Mouse (Mus musculus): ENCODE results near the gene Chst5. TPM values are rescaled to one million over a fixed set of nuclear protein-coding genes. Genes with fewer than 3 reads are reported as not detected.

Gene Chst5
- total and polyA plus RNA-seq, 3 experiments, result 0.05 TPM; not detected in 2

DNA sequence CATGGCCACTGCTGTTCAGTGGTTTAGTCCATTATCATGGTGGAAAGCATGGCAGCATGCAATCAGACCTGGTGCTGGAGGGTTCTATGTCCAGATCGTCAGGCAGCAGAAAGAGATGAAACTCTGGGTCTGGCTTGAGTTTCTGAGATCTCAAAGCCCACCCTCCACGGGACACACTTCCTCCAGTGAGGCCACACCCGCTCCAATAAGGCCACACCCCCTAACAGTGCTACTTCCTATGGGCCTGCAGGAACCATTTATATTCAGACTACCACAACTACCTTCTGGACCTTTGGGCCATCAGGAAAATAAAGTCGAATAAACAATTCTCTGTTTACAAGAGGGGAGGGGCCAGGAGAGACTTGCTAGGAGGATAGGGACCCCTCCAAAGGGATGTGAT lies 10.7 kb upstream of the Chst5 start:
- no peaks in the 10 kb centered on the region for H3K9me3 ChIP-seq (replicated peaks)
- no peak for ATAC-seq (ENCODE audit: extremely low read depth, insufficient number of reproducible peaks, low FRiP score, poor library complexity, severe bottlenecking)
- no peak for DNase-seq (ENCODE audit: low spot score)
- peaks cover 14% of the 10 kb centered on the region for H3K4me1 ChIP-seq (ENCODE audit: insufficient read depth, low read depth, low read length)
- H3K36me3 ChIP-seq (replicated peaks), result peaks cover 12% of the 10 kb centered on the region
- no peaks in the 10 kb centered on the region for H3K27me3 ChIP-seq (ENCODE audit: insufficient read depth, low read length)
- TF ChIP-seq TAL1 (conservative IDR thresholded peaks at IDR 0.05; ENCODE audit: low read depth, low read length), result no peak
- no peak for TF ChIP-seq POLR2AphosphoS5 (IDR thresholded peaks at IDR 0.05; ENCODE audit: insufficient replicate concordance, low read depth, low read length)
- no peak for TF ChIP-seq GATA1 (IDR thresholded peaks at IDR 0.05; ENCODE audit: borderline replicate concordance, low read length)
- no peak for TF ChIP-seq GATA2 (IDR thresholded peaks at IDR 0.05; ENCODE audit: borderline replicate concordance, low read depth, low read length)
- TF ChIP-seq CTCF (IDR thresholded peaks at IDR 0.05; ENCODE audit: low read depth, low read length), result no peak
- no peak overlapping the region for H3K4me3 ChIP-seq (ENCODE audit: low read depth, low read length)

DNA sequence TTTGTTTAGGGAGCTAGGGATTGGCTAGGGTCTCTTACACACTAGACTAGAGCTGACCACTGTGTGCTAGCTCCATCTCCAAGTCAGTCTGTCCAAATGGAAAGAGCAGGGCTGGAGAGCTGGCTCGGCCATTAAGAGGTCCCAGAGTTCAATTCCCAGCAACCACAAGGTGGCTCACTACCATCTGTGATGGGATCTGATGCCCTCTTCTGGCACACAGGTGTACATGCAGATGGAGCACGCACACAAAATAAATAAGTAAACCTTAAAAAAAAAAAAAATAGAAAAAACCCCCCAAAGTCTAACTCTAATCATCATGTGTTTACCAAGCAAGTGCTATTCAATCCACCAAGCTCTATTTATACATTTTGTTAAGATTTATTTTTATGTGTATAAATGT lies 9.4 kb upstream of the Chst5 start:
- H3K27me3 ChIP-seq (ENCODE audit: insufficient read depth, low read length), result no peaks in the 10 kb centered on the region
- ATAC-seq (ENCODE audit: extremely low read depth, insufficient number of reproducible peaks, low FRiP score, poor library complexity, severe bottlenecking), result no peak
- TF ChIP-seq POLR2AphosphoS5 (IDR thresholded peaks at IDR 0.05; ENCODE audit: insufficient replicate concordance, low read depth, low read length) (no peak), GATA2 (IDR thresholded peaks at IDR 0.05; ENCODE audit: borderline replicate concordance, low read depth, low read length) (no peak), CTCF (IDR thresholded peaks at IDR 0.05; ENCODE audit: low read depth, low read length) (no peak), GATA1 (IDR thresholded peaks at IDR 0.05; ENCODE audit: borderline replicate concordance, low read length) (no peak), TAL1 (conservative IDR thresholded peaks at IDR 0.05; ENCODE audit: low read depth, low read length) (no peak)
- H3K36me3 ChIP-seq (replicated peaks), result peaks cover 12% of the 10 kb centered on the region
- H3K4me3 ChIP-seq (ENCODE audit: low read depth, low read length), result no peak overlapping the region
- peaks cover 7% of the 10 kb centered on the region for H3K4me1 ChIP-seq (ENCODE audit: insufficient read depth, low read depth, low read length)
- no peak for DNase-seq (ENCODE audit: low spot score)
- H3K9me3 ChIP-seq (replicated peaks), result no peaks in the 10 kb centered on the region

DNA sequence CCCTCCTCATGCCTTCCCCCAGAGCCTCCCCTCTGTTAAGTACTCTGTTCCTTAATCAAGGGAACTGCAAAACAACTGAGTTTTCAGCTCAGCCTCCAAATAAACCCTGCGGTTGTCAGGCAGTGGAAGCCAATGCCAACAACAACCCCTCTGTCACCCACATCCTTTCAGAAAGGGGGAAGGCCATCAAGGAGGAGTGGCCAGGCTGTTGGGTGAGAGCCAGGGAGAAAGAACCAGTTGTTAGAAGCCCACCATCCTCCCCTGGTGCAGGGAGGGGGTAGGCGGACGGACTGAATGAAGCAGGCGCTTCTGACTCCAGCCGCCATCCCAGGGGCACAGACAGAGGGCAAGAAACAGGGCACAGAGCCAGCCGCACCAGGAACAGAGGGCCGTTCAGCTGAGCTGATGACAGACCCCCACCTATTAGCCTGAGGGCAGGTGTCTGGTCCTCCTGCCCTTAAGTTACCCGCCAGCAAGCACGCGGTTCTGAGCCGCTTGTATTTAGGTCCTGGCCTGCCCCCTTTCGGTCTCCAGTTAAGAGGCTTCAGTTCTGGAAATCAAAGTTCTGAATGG lies 2.7 kb upstream of the Chst5 start:
- TF ChIP-seq GATA1 (IDR thresholded peaks at IDR 0.05; ENCODE audit: borderline replicate concordance, low read length), result no peak
- TF ChIP-seq GATA2 (IDR thresholded peaks at IDR 0.05; ENCODE audit: borderline replicate concordance, low read depth, low read length), result no peak
- no peak for TF ChIP-seq POLR2AphosphoS5 (IDR thresholded peaks at IDR 0.05; ENCODE audit: insufficient replicate concordance, low read depth, low read length)
- no peak for TF ChIP-seq TAL1 (conservative IDR thresholded peaks at IDR 0.05; ENCODE audit: low read depth, low read length)
- no peak for TF ChIP-seq CTCF (IDR thresholded peaks at IDR 0.05; ENCODE audit: low read depth, low read length)
- Histone ChIP-seq H3K4me1 (ENCODE audit: insufficient read depth, low read depth, low read length) (no peaks in the 10 kb centered on the region), H3K4me3 (ENCODE audit: low read depth, low read length) (no peak overlapping the region), H3K27me3 (ENCODE audit: insufficient read depth, low read length) (no peaks in the 10 kb centered on the region), H3K9me3 (replicated peaks) (no peaks in the 10 kb centered on the region; the same call in 1 of the 2 replicates), H3K36me3 (replicated peaks) (peaks cover 5% of the 10 kb centered on the region)
- DNase-seq (ENCODE audit: low spot score), result no peak
- no peak for ATAC-seq (ENCODE audit: extremely low read depth, insufficient number of reproducible peaks, low FRiP score, poor library complexity, severe bottlenecking)

- ATAC-seq (ENCODE audit: extremely low read depth, insufficient number of reproducible peaks, low FRiP score, poor library complexity, severe bottlenecking) (no peak), DNase-seq (ENCODE audit: low spot score) (no peak)
- Histone ChIP-seq H3K36me3 (replicated peaks) (peaks cover 2% of the 10 kb centered on the region), H3K27me3 (ENCODE audit: insufficient read depth, low read length) (no peaks in the 10 kb centered on the region), H3K4me1 (ENCODE audit: insufficient read depth, low read depth, low read length) (no peaks in the 10 kb centered on the region), H3K4me3 (ENCODE audit: low read depth, low read length) (no peak overlapping the region), H3K9me3 (replicated peaks) (no peaks in the 10 kb centered on the region; the same call in 1 of the 2 replicates)
- TF ChIP-seq POLR2AphosphoS5 (IDR thresholded peaks at IDR 0.05; ENCODE audit: insufficient replicate concordance, low read depth, low read length) (no peak), GATA1 (IDR thresholded peaks at IDR 0.05; ENCODE audit: borderline replicate concordance, low read length) (no peak), TAL1 (conservative IDR thresholded peaks at IDR 0.05; ENCODE audit: low read depth, low read length) (no peak), GATA2 (IDR thresholded peaks at IDR 0.05; ENCODE audit: borderline replicate concordance, low read depth, low read length) (no peak), CTCF (IDR thresholded peaks at IDR 0.05; ENCODE audit: low read depth, low read length) (no peak)
Measured at GRCm38 (mm10) chr8:111911572-111911971, 1.3 kb upstream of the Chst5 start.

DNA sequence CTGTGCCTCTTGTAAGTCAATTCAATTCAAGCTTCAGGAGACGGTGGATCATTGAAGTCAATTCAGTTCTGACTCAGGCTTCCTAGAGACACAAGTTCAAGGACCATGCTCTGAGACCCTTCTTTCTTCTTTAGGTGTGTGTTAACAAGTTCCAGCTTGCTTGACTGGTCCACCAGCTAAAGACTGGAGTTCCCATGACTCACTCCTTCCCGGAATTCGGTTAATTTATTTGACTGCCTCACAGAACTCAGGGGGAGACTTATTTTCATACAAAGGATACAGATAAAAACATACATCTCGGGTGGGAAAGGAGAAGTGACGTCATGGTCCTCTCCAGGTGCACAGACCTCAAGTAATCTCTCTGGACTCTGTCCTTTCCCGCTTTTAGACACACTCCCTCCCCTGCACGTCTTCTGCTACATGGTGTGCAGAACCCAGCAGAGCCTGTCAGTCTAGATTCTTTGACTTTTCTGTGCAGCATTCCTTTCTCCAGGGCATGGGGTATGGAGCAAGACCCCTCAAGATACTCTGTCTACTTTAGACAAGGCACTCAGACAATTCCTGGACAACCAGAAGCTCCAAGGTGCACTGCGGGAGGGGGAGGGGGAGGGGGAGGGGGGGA lies 4.6 kb downstream of the Chst5 start:
- H3K27me3 ChIP-seq (ENCODE audit: insufficient read depth, low read length), result peaks cover 18% of the 10 kb centered on the region
- TF ChIP-seq POLR2AphosphoS5 (IDR thresholded peaks at IDR 0.05; ENCODE audit: insufficient replicate concordance, low read depth, low read length), result no peak
- TF ChIP-seq CTCF (IDR thresholded peaks at IDR 0.05; ENCODE audit: low read depth, low read length), result no peak
- TF ChIP-seq GATA2 (IDR thresholded peaks at IDR 0.05; ENCODE audit: borderline replicate concordance, low read depth, low read length), result no peak
- DNase-seq (ENCODE audit: low spot score) (no peak), ATAC-seq (ENCODE audit: extremely low read depth, insufficient number of reproducible peaks, low FRiP score, poor library complexity, severe bottlenecking) (no peak)
- H3K4me3 ChIP-seq (ENCODE audit: low read depth, low read length), result no peak overlapping the region
- no peaks in the 10 kb centered on the region; the same call in 1 of the 2 replicates for H3K9me3 ChIP-seq (replicated peaks)
- H3K36me3 ChIP-seq (replicated peaks), result no peaks in the 10 kb centered on the region
- no peaks in the 10 kb centered on the region for H3K4me1 ChIP-seq (ENCODE audit: insufficient read depth, low read depth, low read length)

GRCm38 (mm10) chr8:111902080-111902479 lies 8.2 kb downstream of the Chst5 start:
- DNase-seq (ENCODE audit: low spot score) (no peak), ATAC-seq (ENCODE audit: extremely low read depth, insufficient number of reproducible peaks, low FRiP score, poor library complexity, severe bottlenecking) (no peak)
- Histone ChIP-seq H3K36me3 (replicated peaks) (no peaks in the 10 kb centered on the region), H3K4me3 (ENCODE audit: low read depth, low read length) (no peak overlapping the region), H3K9me3 (replicated peaks) (no peaks in the 10 kb centered on the region), H3K4me1 (ENCODE audit: insufficient read depth, low read depth, low read length) (no peaks in the 10 kb centered on the region), H3K27me3 (ENCODE audit: insufficient read depth, low read length) (peaks cover 18% of the 10 kb centered on the region)
- TF ChIP-seq GATA2 (IDR thresholded peaks at IDR 0.05; ENCODE audit: borderline replicate concordance, low read depth, low read length) (no peak), TAL1 (conservative IDR thresholded peaks at IDR 0.05; ENCODE audit: low read depth, low read length) (no peak), GATA1 (IDR thresholded peaks at IDR 0.05; ENCODE audit: borderline replicate concordance, low read length) (no peak), POLR2AphosphoS5 (IDR thresholded peaks at IDR 0.05; ENCODE audit: insufficient replicate concordance, low read depth, low read length) (no peak), CTCF (IDR thresholded peaks at IDR 0.05; ENCODE audit: low read depth, low read length) (no peak)
